Mouse (Mus musculus): ENCODE measurements around the gene Klhdc7b.

The Klhdc7b gene

DNA sequence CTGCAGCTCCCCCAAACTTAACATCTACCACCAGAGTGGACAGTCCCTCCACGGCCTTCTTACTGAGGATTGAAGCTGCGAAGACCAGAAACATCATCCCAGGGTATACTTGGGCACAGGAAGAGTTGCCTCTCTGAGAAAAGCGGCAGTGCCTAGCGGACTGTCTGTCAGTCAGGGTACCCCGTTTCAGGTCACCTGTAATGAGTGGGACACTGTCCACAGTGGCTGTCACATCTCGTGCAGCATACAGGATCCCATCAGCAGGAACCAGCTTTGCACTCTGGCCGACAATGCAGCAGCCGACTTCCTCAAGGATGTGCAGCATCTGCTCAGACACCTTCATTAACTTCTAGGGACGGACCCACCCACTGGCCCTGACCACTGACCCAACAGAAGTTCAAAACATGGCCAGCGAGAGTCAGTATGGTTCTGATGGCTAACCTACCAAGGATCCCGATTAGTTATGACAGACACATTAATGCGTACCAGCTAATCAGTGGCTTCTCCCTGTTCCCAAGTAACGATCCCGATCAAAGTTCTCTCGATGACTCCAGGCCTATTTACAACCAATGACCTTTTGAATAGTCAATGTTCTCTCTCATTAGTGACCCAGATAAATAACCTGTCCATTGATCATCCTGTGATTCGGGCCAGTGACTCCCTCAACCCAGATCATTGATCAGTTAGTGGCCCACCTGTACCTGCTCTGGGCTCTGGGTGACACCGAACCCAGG lies 9.7 kb upstream of the Klhdc7b start:
- no peak for DNase-seq (ENCODE audit: low spot score in 2 of 2)

DNA sequence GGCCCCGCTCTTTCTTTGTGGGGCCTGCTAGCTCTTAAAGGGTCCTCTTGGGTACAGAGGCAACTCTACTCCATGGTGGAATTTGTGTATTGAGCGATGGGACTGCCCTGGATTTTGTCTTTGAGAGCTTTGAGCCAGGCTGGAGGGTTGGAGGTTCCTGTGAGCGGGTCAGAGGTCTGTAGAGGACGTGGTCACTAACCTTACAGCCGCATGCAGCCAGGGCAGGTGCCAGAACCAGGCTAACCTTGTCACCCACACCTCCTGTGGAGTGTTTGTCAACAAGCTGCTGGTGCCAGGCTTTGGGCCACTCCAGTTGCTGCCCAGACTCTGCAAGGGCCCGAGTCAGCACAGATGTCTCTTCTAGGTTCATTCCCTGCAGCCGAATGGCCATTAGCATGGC lies 8.7 kb upstream of the Klhdc7b start:
- no peak for DNase-seq (ENCODE audit: low spot score in 2 of 2)

DNA sequence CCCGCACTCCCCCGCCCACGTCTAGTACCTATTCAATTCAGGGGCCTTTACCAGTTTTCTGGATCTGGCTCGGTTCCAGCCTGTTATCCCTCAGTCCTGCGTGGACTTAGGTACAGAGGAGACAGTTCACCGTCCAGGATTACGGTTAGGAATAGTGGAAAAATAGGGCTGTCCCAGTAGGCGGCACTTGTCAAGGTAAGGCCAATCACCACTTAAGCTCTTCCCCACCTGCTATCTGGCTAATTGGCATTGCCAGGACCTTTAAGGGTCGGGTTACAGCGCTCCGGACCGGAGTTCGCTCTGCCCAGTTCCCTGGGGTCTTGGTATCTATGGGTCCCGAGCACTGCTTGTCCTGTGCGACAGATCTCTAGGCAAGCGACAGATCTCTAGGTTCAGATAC lies 7.8 kb upstream of the Klhdc7b start, which contains the start of gene Tymp:
Gene Tymp (minus strand): TSS at position 83 of the 400 bp plus-strand sequence.
- no peak for DNase-seq (ENCODE audit: low spot score in 2 of 2)

DNA sequence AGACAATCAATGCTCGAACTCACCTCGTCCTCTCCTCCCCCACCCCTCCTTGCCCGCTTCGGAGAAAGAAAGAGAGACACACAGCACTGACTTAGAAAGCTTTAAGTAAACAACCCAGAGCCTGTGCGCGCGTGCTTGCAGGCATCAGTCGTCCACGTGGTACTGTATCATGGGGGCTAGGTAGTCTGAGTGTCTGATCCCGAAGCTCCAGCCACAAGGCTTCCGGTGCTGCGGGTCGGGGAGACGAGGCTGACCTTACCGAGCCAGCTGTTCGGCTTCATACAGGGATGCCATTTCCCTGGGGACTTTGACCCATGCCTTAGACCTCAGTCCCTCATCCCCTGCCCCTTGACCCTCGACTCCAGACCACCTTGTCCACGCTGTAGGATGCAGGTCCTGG lies 7.4 kb upstream of the Klhdc7b start:
- no peak for DNase-seq (ENCODE audit: low spot score in 2 of 2)

GRCm38 (mm10) chr15:89377938-89378828 lies 6.5 kb upstream of the Klhdc7b start:
- DNase-seq (ENCODE audit: low spot score in 2 of 2) = no peak

DNA sequence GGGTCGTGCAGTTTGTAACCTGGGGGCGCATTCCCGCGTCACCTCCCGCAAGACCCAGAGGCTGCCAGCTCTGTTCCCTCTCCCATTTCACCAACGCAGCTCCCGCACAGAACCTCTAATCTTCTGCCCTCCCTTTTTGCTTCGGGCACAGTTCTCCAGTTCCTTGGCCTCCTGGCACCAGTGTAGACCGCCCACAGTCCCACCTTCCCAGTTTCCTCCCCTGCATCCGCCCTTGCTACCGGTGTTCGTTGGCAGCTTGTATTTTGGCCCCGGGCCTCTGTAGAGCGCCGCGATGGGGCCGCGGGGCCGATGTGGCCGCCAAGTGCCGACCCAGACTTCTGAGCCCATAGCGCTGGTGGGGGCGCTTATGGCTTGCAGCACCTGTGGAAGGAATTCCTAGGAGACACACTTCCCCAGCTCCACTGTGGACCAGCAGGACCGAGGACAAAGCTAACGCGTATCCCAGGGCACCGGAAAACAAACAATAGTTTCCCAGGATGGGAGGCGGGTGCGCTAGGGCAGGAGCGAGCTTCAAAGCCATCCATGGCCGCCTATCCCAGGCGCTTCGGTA lies 5.8 kb upstream of the Klhdc7b start, which contains the start of gene Odf3b:
Gene Odf3b (minus strand): TSS at position 452 of the 571 bp plus-strand sequence.
- DNase-seq (ENCODE audit: low spot score in 2 of 2) = peak in 1 of 2 experiments; percentile 35

- DNase-seq (ENCODE audit: low spot score in 2 of 2) = no peak
These were observed 5.3 kb upstream of the Klhdc7b start for GRCm38 (mm10) chr15:89379429-89379828.

GRCm38 (mm10) chr15:89387127-89387526 lies 2.4 kb downstream of the Klhdc7b start:
- peak; percentile 23 to 47 for DNase-seq (ENCODE audit: low spot score in 2 of 2)

GRCm38 (mm10) chr15:89390081-89390480 lies 5.4 kb downstream of the Klhdc7b start:
- no peak for DNase-seq (ENCODE audit: low spot score in 2 of 2)

GRCm38 (mm10) chr15:89396883-89397282 lies 12.2 kb downstream of the Klhdc7b start:
- DNase-seq (ENCODE audit: low spot score in 2 of 2) = no peak

DNA sequence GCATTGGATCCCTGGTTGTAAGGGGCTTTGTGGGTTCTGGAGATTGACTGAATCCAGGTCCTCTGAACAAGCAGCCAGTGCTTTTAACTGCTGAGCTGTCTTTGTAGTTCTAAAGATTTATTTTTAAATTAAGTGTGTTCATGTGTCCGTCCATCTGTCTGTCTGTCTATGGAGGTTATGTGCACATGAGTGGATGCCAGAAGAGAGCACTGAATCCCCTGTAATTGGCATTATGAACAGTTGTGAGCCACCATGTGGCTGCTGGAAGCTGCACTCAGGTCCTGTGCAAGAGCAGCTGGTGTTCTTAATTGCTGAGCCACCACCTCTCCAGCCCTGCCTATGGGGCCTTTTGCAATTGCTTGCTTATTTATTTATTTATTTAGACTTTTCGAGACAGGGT lies 13.4 kb downstream of the Klhdc7b start:
- no peak for DNase-seq (ENCODE audit: low spot score in 2 of 2)

DNA sequence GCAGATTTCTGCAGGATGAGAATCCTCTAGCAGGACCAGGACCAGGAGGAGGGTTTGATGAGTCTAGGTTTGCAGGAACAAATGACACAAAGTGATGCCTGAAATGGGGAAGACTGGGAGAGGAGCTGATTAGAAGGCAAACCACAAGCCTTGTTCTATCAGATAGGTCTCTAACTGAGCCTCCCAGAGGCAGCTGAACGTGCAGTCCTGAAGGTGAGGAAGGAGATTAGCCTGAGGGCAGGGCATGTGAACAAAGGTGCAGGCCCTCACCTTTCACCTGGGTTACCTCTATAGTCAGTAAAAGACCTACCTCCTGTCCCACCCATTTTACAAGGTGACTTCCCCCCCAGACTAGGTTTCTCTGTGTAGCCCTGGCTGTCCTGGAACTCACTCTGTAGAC lies 15.0 kb downstream of the Klhdc7b start:
- no peak for DNase-seq (ENCODE audit: low spot score in 2 of 2)

DNA sequence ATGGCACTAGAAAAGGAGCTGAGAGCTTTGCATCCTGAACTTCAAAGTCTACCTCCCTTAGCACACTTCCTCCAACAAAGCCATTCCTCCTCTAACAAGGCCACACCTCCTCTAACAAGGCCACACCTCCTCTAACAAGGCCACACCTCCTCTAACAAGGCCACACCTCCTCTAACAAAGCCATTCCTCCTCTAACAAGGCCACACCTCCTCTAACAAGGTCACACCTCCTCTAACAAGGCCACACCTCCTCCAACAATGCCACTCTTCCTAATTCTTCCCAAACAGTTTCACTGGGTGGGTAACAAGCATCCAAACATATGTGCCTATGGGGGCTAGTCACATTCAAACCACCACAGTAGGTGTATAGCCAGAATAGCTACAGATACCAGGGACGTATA lies 17.8 kb downstream of the Klhdc7b start:
- no peak for DNase-seq (ENCODE audit: low spot score in 2 of 2)

GRCm38 (mm10) chr15:89404831-89405623 lies 20.3 kb downstream of the Klhdc7b start:
- DNase-seq (ENCODE audit: low spot score in 2 of 2) = no peak

DNA sequence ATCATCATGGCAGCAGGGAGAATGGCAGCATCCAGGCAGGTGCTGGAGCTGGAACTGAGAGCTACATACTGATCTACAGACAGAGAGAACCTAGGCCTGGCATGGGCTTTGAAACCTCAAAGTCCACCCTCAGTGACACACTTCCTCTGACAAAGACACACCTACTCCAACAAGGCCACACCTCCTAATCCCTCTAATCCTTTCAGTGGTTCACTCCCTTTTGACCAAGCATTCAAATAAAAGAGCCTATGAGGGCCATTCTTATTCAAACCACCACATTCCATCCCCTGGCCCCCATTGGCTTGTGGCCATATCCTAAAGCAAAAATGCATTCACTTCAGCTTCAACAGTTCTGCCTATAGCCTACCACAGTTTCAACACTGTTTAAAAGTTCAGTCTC lies 22.0 kb downstream of the Klhdc7b start:
- no peak for DNase-seq (ENCODE audit: low spot score in 2 of 2)

GRCm38 (mm10) chr15:89410118-89410517 lies 25.4 kb downstream of the Klhdc7b start, which contains the start of gene Syce3:
Syce3 (minus strand) TSS chr15:89410503.
- no peak for DNase-seq (ENCODE audit: low spot score in 2 of 2)

GRCm38 (mm10) chr15:89415282-89415681 lies 30.6 kb downstream of the Klhdc7b start:
- DNase-seq (ENCODE audit: low spot score in 2 of 2) = no peak

- no peak for DNase-seq (ENCODE audit: low spot score in 2 of 2)
These were observed 37.2 kb downstream of the Klhdc7b start for GRCm38 (mm10) chr15:89421938-89422337.

GRCm38 (mm10) chr15:89424621-89425020 lies 39.9 kb downstream of the Klhdc7b start:
- DNase-seq (ENCODE audit: low spot score in 2 of 2) = no peak

- DNase-seq (ENCODE audit: low spot score in 2 of 2) = no peak
These were observed 41.0 kb downstream of the Klhdc7b start, which contains the start of gene Cpt1b for GRCm38 (mm10) chr15:89425711-89426121. Cpt1b (minus strand) TSS chr15:89425863.

DNA sequence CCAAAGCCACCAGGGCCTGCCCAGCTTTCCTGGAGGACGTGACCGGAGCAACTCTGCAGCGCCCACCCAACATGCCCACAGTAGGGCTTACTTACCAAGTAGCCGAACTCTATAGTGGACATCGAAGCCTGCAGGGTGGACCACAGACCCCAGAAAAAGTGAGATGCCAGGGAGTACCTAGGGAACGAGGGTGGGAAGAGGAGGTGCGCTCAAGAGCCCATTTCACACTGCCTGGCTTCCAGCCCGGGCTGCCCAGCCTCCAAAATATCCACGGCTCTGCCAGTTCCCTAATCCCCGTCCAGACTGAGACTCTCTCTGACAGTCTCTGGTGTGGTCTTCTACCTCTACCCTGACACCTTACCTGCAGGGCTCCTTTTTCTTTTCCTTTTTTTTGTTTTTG lies 42.0 kb downstream of the Klhdc7b start:
- no peak for DNase-seq (ENCODE audit: low spot score in 2 of 2)

Data from thymus, postnatal 10 days (tissue).